Mouse (Mus musculus) brain, embryonic 14.5 days (tissue): ENCODE results near the gene Cpa1. TPM values are rescaled to one million over a fixed set of nuclear protein-coding genes. Genes with fewer than 3 reads are reported as not detected.
A peak's percentile ranks its signal among the peaks of the same experiment; 100 is the strongest.

Experiments
- DNase-seq: peaks from one replicate; pipeline ENCODE4 v3.0.0-alpha.2; 2011; ENCODE audit warnings: low read depth
- CTCF ChIP-seq: fragments of 200-500 bp; IDR thresholded peaks from 2 replicates; pipeline ENCODE4 v1.5.1; 2012; ENCODE audit warnings: inconsistent platforms, mild to moderate bottlenecking, moderate library complexity, borderline replicate concordance; ENCODE audit not compliant: insufficient read depth, insufficient read length; ENCODE audit errors: extremely low read depth
- POLR2A ChIP-seq: fragments of 200-500 bp; IDR thresholded peaks from 2 replicates; pipeline ENCODE4 v1.6.1; 2012; ENCODE audit warnings: mild to moderate bottlenecking, inconsistent platforms, borderline replicate concordance; ENCODE audit not compliant: poor library complexity, insufficient read depth, insufficient read length, severe bottlenecking; ENCODE audit errors: extremely low read depth
- polyA plus RNA-seq: library from polyadenylated mRNA; depleted of rRNA; stranded (reverse); fragments of >200 nt; gene quantifications from 2 replicates; pipeline ENCODE4 v1.2.3, GENCODE M21; 2012; rRNA removed

Cpa1 gene
- polyA plus RNA-seq, result 0.68 and 1.0 TPM in 2 replicates

DNA sequence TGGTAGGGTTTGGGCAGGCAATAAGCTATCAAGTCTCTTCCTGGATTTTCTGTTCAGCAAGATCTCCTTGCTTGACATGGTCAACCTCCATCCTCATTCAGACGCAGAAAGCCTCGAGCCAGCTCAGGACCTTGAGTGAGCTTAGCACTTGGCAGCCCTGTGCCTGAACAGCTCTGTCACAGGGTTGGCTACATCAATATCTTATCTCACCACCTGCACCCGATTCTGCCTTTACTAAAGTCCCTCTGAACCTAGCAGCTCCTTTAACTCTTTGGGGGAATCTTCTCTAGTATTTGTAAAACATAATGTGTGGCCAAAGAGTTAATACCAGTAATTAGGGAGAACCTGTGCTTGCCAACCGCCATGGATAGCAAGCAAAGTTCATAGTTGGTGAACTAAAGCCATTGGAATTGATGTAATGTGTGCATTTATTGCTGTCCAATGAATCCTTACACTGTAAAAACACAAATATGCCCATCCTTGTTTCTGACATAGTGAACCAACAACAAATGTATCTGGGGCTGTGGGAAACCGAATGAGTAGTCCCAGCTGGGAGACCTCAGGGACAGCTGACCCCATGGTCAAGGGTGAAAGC lies at the start of gene Cpa1:
Cpa1 (plus strand) TSS at position 545 of the 595 bp plus-strand sequence.
- no peak for TF ChIP-seq POLR2A
- TF ChIP-seq CTCF, result no peak

DNA sequence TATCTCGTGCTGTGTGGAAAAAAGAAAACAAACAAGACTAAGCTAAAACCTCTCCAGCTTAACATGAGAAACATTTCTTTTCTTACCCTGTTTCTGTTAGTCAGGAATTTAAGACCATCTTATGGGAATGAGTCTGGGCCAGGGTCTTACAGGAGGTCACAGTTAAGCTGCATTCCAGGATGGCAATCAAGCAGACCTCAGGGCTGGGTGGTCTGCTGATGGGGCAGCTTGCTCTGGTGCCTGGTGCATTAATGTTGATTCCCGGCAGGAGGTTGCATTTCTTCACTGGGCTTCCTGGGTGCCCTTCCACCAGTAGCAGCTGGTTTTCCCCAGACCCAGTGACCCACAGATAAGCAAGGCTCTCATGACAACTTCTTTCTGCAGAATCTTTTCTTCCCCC lies 49.2 kb upstream of the Cpa1 start:
- TF ChIP-seq CTCF (no peak), POLR2A (no peak)
- no peak for DNase-seq

More for the DNA sequence above, at the start of gene Cpa1:
- DNase-seq, result no peak

- TF ChIP-seq POLR2A (no peak), CTCF (no peak)
- DNase-seq, result no peak
Measured at GRCm38 (mm10) chr6:30591851-30592404, 47.1 kb upstream of the Cpa1 start.

DNA sequence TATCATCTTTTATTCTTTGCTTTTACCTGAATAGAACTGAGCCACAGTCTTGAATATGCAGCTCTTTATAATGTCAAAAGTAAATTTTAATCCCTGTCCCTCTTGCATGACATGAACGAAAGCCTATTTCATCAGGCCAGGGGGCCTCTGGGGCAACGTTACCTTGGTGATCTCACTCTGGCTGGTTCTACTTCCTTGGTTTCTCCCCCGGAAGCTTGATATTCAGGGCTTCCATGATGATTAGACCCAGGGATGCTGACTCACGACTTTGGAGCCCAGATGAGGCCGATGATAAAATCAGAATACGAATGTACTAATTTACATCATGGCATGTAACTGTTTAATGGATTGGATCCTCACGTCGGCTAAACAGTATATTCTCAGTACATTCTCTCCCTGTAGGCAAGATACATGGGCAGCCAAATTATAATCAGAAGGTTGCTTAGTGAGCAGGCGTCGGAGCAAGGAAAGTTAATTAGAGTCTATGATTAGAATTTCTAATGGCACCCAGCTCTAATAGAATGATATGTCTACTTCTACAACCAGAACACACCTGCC lies 46.5 kb upstream of the Cpa1 start:
- no peak for TF ChIP-seq POLR2A
- TF ChIP-seq CTCF, result no peak
- DNase-seq, result peak; percentile 72

GRCm38 (mm10) chr6:30594364-30594763 lies 44.7 kb upstream of the Cpa1 start:
- DNase-seq, result no peak
- TF ChIP-seq POLR2A (no peak), CTCF (no peak)

GRCm38 (mm10) chr6:30596230-30596898 lies 42.7 kb upstream of the Cpa1 start:
- TF ChIP-seq CTCF, result no peak
- TF ChIP-seq POLR2A, result no peak
- DNase-seq, result peak; percentile 67

- TF ChIP-seq POLR2A (no peak), CTCF (no peak)
Measured at GRCm38 (mm10) chr6:30600033-30600432, 39.0 kb upstream of the Cpa1 start.

GRCm38 (mm10) chr6:30600995-30601394 lies 38.0 kb upstream of the Cpa1 start:
- TF ChIP-seq POLR2A (no peak), CTCF (no peak)
- DNase-seq, result no peak

More at GRCm38 (mm10) chr6:30600033-30600432, 39.0 kb upstream of the Cpa1 start:
- DNase-seq, result no peak

DNA sequence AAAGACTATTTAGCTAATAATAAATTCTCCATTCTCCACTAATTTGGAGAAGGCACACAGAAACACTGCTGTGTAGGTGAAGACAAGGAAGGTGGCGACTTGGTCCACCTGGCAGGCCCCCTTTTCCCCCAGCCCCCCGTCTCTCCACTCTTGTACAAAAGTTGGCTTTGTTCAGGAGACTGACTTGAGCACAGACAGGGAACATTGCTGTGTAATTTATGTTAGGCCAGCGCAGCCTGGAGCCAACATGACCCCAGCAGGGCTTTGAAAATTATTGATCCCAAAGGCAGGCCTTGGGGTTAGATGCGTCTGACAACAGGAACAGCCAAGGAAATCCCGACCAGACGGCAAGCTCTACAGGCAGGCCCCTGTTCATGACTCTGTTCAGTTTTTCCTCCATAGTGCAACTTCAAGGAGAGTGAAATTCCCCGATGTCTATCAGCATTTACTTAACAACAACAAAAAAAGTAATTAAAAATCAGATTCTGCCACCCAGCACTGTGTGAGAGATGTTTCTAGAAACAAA lies 34.6 kb upstream of the Cpa1 start:
- no peak for TF ChIP-seq CTCF
- no peak for TF ChIP-seq POLR2A
- no peak for DNase-seq

DNA sequence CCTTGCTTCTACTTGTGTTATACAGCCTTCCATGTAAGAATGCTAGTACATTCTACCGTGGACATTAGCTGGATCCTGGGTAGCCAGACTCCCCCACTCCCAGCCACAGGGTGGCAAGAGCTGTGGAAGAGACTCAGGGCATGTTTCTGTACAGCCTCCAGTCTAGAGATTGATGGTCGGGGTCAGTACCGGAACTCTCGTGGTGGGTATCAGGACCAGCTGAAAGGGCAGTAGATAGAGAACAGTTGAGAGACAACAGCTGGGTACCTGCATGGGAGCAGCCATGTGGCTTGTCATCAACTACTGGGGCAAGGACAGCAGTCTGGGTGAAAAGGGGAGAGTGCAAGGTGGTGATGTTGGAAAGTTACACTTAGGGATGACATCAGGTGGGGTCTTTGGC lies 33.9 kb upstream of the Cpa1 start:
- DNase-seq, result no peak
- TF ChIP-seq POLR2A, result no peak
- no peak for TF ChIP-seq CTCF

- no peak for DNase-seq
- no peak for TF ChIP-seq POLR2A
- TF ChIP-seq CTCF, result no peak
Measured at GRCm38 (mm10) chr6:30605672-30606071, 33.3 kb upstream of the Cpa1 start.
